Mouse (Mus musculus): ENCODE measurements around the gene Caprin1. TPM values are rescaled to one million over a fixed set of nuclear protein-coding genes. Genes with fewer than 3 reads are reported as not detected.
A peak's percentile ranks its signal among the peaks of the same experiment; 100 is the strongest.

The Caprin1 gene
- polyA plus RNA-seq, 1 experiment from 2014 or later: 610 TPM

DNA sequence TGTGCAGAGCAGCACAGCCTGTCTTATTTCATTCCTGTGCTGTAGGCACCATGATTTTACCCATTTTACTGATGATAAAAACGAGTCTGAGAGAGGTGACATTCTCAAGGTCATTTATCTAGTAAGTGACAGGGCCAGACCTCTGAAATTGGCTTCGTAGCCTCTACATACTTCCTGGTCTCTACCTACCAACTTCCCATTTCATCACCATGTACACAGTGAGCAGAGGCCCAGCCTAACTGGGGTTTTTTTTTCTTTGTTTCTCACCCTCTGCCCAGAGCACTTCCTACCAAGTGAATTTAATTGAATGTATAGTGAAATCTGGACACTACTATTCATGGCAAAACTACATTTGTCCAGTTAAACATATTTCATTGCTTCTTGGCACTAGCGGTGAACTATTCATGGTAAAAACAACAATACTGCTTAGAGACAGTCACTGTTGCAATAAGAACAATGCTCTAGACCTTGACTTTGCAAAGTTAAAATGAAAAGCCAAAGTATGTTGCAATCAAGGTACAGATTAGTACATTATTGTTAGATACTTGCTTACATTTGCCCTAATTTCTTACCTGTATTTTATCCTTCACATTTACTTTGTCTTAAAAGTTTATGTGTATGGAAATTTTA, 36.5 kb upstream of the Caprin1 start:
- Histone ChIP-seq H3K4me1 (replicated peaks; ENCODE audit: control insufficient read depth, insufficient read depth, low read length) (no peaks in the 10 kb centered on the region), H3K27ac (ENCODE audit: low read depth, low read length) (no peak overlapping the region), H3K9me3 (ENCODE audit: control insufficient read depth, low read length) (no peaks in the 10 kb centered on the region), H3K27me3 (ENCODE audit: control insufficient read depth, insufficient read depth, low read length) (no peaks in the 10 kb centered on the region), H3K4me3 (ENCODE audit: low read depth, low read length) (no peak overlapping the region), H3K9ac (ENCODE audit: low read depth, low read length) (no peak overlapping the region), H3K36me3 (ENCODE audit: control insufficient read depth, insufficient read depth, low read length) (no peaks in the 10 kb centered on the region), H3K4me2 (replicated peaks; ENCODE audit: low read depth, low read length) (no peak overlapping the region)
- no peak for ATAC-seq (ENCODE audit: low FRiP score)
- no peak for DNase-seq (ENCODE audit: low spot score)
- 75% methylated on average over 3 of the region's 3 CpGs for WGBS

- H3K27ac ChIP-seq (ENCODE audit: low read depth, low read length): no peak overlapping the region
- H3K4me3 ChIP-seq (ENCODE audit: low read depth, low read length): no peak overlapping the region
- no peaks in the 10 kb centered on the region for H3K27me3 ChIP-seq (ENCODE audit: control insufficient read depth, insufficient read depth, low read length)
- no peak for DNase-seq (ENCODE audit: low spot score)
- H3K4me2 ChIP-seq (replicated peaks; ENCODE audit: low read depth, low read length): no peak overlapping the region
- no peaks in the 10 kb centered on the region for H3K36me3 ChIP-seq (ENCODE audit: control insufficient read depth, insufficient read depth, low read length)
- H3K4me1 ChIP-seq (replicated peaks; ENCODE audit: control insufficient read depth, insufficient read depth, low read length): no peaks in the 10 kb centered on the region
- no peak for ATAC-seq (ENCODE audit: low FRiP score)
- no peak overlapping the region for H3K9ac ChIP-seq (ENCODE audit: low read depth, low read length)
- WGBS: 68% methylated on average over 5 of the region's 5 CpGs
- H3K9me3 ChIP-seq (ENCODE audit: control insufficient read depth, low read length): no peaks in the 10 kb centered on the region
These were observed 35.5 kb upstream of the Caprin1 start for GRCm38 (mm10) chr2:103832899-103833298.

DNA sequence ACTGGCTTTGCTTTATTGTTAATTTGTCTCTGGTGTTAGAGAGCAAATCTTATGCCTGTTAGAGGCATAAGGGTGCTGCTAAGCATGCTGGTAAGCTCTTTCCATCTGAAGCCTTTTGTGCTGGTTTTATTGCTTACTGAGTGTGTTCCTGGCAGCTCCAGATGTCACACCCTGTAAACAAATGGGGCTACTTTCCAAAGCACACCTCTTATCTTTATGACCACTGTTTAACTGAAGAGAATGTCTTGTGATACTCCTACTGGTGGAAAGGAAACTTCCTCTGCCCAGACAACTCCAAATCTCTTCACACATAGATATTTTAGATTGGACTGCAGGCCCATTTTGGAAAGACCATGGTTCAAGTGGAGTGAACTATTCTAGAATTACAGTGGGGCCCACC, 31.5 kb upstream of the Caprin1 start:
- H3K27ac ChIP-seq (ENCODE audit: low read depth, low read length): no peak overlapping the region
- no peaks in the 10 kb centered on the region for H3K9me3 ChIP-seq (ENCODE audit: control insufficient read depth, low read length)
- no peaks in the 10 kb centered on the region for H3K27me3 ChIP-seq (ENCODE audit: control insufficient read depth, insufficient read depth, low read length)
- DNase-seq (ENCODE audit: low spot score): no peak
- no peaks in the 10 kb centered on the region for H3K36me3 ChIP-seq (ENCODE audit: control insufficient read depth, insufficient read depth, low read length)
- no peak for ATAC-seq (ENCODE audit: low FRiP score)
- no peak overlapping the region for H3K4me3 ChIP-seq (ENCODE audit: low read depth, low read length)
- no peak overlapping the region for H3K9ac ChIP-seq (ENCODE audit: low read depth, low read length)
- H3K4me2 ChIP-seq (replicated peaks; ENCODE audit: low read depth, low read length): no peak overlapping the region
- no peaks in the 10 kb centered on the region for H3K4me1 ChIP-seq (replicated peaks; ENCODE audit: control insufficient read depth, insufficient read depth, low read length)

DNA sequence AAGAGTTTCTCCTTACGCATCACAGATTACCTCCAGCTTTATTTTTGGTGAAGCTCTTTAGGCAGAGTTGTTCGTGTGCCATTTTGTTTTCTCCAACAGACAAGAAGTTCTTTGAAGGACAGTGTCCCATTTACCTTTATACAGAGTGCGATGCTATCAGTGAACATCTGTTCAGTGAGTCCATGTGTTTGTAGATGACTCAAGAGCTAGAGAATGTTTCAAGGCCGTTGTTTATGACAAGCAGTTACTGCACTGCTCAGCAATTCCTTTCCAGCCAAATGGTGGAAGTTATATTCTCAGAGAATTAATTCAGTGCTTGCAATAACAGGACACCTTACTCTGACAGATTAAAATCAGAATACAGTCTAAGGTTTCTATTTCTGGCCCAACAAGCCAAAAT, 27.5 kb upstream of the Caprin1 start:
- Histone ChIP-seq H3K4me3 (ENCODE audit: low read depth, low read length) (no peak overlapping the region), H3K36me3 (ENCODE audit: control insufficient read depth, insufficient read depth, low read length) (no peaks in the 10 kb centered on the region), H3K4me2 (replicated peaks; ENCODE audit: low read depth, low read length) (no peak overlapping the region), H3K9ac (ENCODE audit: low read depth, low read length) (no peak overlapping the region), H3K9me3 (ENCODE audit: control insufficient read depth, low read length) (no peaks in the 10 kb centered on the region), H3K27ac (ENCODE audit: low read depth, low read length) (no peak overlapping the region), H3K27me3 (ENCODE audit: control insufficient read depth, insufficient read depth, low read length) (no peaks in the 10 kb centered on the region), H3K4me1 (replicated peaks; ENCODE audit: control insufficient read depth, insufficient read depth, low read length) (no peaks in the 10 kb centered on the region)
- ATAC-seq (ENCODE audit: low FRiP score) (no peak), DNase-seq (ENCODE audit: low spot score) (no peak)
- WGBS: 94% methylated on average over 4 of the region's 4 CpGs

DNA sequence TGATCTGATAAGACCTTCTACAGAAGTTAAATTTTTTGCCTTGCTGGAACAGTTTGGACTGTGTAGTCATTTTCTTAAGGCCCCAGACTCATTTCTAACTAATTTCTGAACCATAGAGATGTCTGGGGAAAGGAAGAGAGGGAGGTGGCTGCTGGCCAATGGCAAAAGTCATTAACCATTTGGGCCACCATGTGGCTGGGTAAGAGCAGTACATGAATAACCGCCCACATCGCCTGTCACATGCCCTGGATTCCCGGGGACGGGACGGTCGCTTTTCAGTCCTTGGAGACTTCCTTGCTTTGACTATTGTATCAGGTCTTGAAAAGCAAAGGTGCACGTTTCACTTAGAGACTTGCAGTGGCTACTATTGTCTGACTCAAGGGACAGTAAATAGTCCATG, 25.1 kb upstream of the Caprin1 start:
- DNase-seq (ENCODE audit: low spot score) (no peak), ATAC-seq (ENCODE audit: low FRiP score) (no peak)
- Histone ChIP-seq H3K36me3 (ENCODE audit: control insufficient read depth, insufficient read depth, low read length) (no peaks in the 10 kb centered on the region), H3K4me1 (replicated peaks; ENCODE audit: control insufficient read depth, insufficient read depth, low read length) (no peaks in the 10 kb centered on the region), H3K27me3 (ENCODE audit: control insufficient read depth, insufficient read depth, low read length) (no peaks in the 10 kb centered on the region), H3K9ac (ENCODE audit: low read depth, low read length) (no peak overlapping the region), H3K4me2 (replicated peaks; ENCODE audit: low read depth, low read length) (no peak overlapping the region), H3K4me3 (ENCODE audit: low read depth, low read length) (no peak overlapping the region), H3K27ac (ENCODE audit: low read depth, low read length) (no peak overlapping the region), H3K9me3 (ENCODE audit: control insufficient read depth, low read length) (no peaks in the 10 kb centered on the region)
- 73% methylated on average over 7 of the region's 7 CpGs for WGBS

- no peak overlapping the region for H3K4me2 ChIP-seq (replicated peaks; ENCODE audit: low read depth, low read length)
- DNase-seq (ENCODE audit: low spot score): peak; percentile 24
- ATAC-seq (ENCODE audit: low FRiP score): no peak
These were observed 19.9 kb upstream of the Caprin1 start for GRCm38 (mm10) chr2:103817145-103817895.

GRCm38 (mm10) chr2:103815976-103816375, 18.5 kb upstream of the Caprin1 start:
- ATAC-seq (ENCODE audit: low FRiP score) (no peak), DNase-seq (ENCODE audit: low spot score) (no peak)
- Histone ChIP-seq H3K9me3 (ENCODE audit: control insufficient read depth, low read length) (no peaks in the 10 kb centered on the region), H3K4me2 (replicated peaks; ENCODE audit: low read depth, low read length) (no peak overlapping the region), H3K27ac (ENCODE audit: low read depth, low read length) (no peak overlapping the region), H3K4me1 (replicated peaks; ENCODE audit: control insufficient read depth, insufficient read depth, low read length) (no peaks in the 10 kb centered on the region), H3K27me3 (ENCODE audit: control insufficient read depth, insufficient read depth, low read length) (no peaks in the 10 kb centered on the region), H3K4me3 (ENCODE audit: low read depth, low read length) (no peak overlapping the region), H3K36me3 (ENCODE audit: control insufficient read depth, insufficient read depth, low read length) (no peaks in the 10 kb centered on the region), H3K9ac (ENCODE audit: low read depth, low read length) (no peak overlapping the region)
- WGBS: 96% methylated on average over 3 of the region's 3 CpGs

More at GRCm38 (mm10) chr2:103817145-103817895, 19.9 kb upstream of the Caprin1 start:
- H3K36me3 ChIP-seq (ENCODE audit: control insufficient read depth, insufficient read depth, low read length): no peaks in the 10 kb centered on the region
- H3K27me3 ChIP-seq (ENCODE audit: control insufficient read depth, insufficient read depth, low read length): no peaks in the 10 kb centered on the region
- 43% methylated on average over 6 of the region's 6 CpGs for WGBS
- no peaks in the 10 kb centered on the region for H3K9me3 ChIP-seq (ENCODE audit: control insufficient read depth, low read length)
- no peak overlapping the region for H3K4me3 ChIP-seq (ENCODE audit: low read depth, low read length)
- no peak overlapping the region for H3K9ac ChIP-seq (ENCODE audit: low read depth, low read length)
- no peak overlapping the region for H3K27ac ChIP-seq (ENCODE audit: low read depth, low read length)
- no peaks in the 10 kb centered on the region for H3K4me1 ChIP-seq (replicated peaks; ENCODE audit: control insufficient read depth, insufficient read depth, low read length)

- Histone ChIP-seq H3K27me3 (ENCODE audit: control insufficient read depth, insufficient read depth, low read length) (no peaks in the 10 kb centered on the region), H3K4me1 (replicated peaks; ENCODE audit: control insufficient read depth, insufficient read depth, low read length) (no peaks in the 10 kb centered on the region), H3K27ac (ENCODE audit: low read depth, low read length) (no peak overlapping the region), H3K4me2 (replicated peaks; ENCODE audit: low read depth, low read length) (no peak overlapping the region), H3K4me3 (ENCODE audit: low read depth, low read length) (no peak overlapping the region), H3K36me3 (ENCODE audit: control insufficient read depth, insufficient read depth, low read length) (no peaks in the 10 kb centered on the region), H3K9me3 (ENCODE audit: control insufficient read depth, low read length) (no peaks in the 10 kb centered on the region), H3K9ac (ENCODE audit: low read depth, low read length) (no peak overlapping the region)
- ATAC-seq (ENCODE audit: low FRiP score): no peak
- no peak for DNase-seq (ENCODE audit: low spot score)
- WGBS: 67% methylated on average over 5 of the region's 5 CpGs
These were observed 14.2 kb upstream of the Caprin1 start for GRCm38 (mm10) chr2:103811465-103812191.

Data from hindbrain, embryonic 11.5 days (tissue).